Mouse (Mus musculus) cerebellum, adult 2 months (tissue): ENCODE measurements around the gene Slco2b1. TPM values are rescaled to one million over a fixed set of nuclear protein-coding genes. Genes with fewer than 3 reads are reported as not detected.
A peak's percentile ranks its signal among the peaks of the same experiment; 100 is the strongest.

ENCODE experiments used
- DNase-seq, 2 experiments: peaks; one replicate each; pipeline ENCODE4 v3.0.0; 2021
- H3K27ac ChIP-seq: fragments of 200-500 bp; 2 replicates; pipeline ENCODE4 v1.5.1; 2012; ENCODE audit warnings: low read length, control low read depth, inconsistent platforms; ENCODE audit not compliant: insufficient read depth
- H3K27me3 ChIP-seq: fragments of 200-500 bp; 2 replicates; pipeline ENCODE4 v1.6.1; 2012; ENCODE audit warnings: inconsistent platforms, mild to moderate bottlenecking, low read length, moderate library complexity; ENCODE audit not compliant: control insufficient read depth, insufficient read depth
- H3K4me1 ChIP-seq: fragments of 200-500 bp; 2 replicates; pipeline ENCODE4 v1.6.1; 2011; ENCODE audit warnings: low read length; ENCODE audit not compliant: control insufficient read depth, insufficient read depth
- H3K4me3 ChIP-seq: fragments of 200-500 bp; replicated peaks from 2 replicates; pipeline ENCODE3; 2011; ENCODE audit warnings: mild to moderate bottlenecking, low read depth, low read length, control low read depth; ENCODE audit not compliant: insufficient read depth
- CTCF ChIP-seq: fragments of 200-500 bp; IDR thresholded peaks from 2 replicates; pipeline ENCODE4 v1.5.1; 2011; ENCODE audit warnings: low read depth, mild to moderate bottlenecking, control low read depth, low read length, moderate library complexity, borderline replicate concordance; ENCODE audit not compliant: insufficient read depth
- POLR2A ChIP-seq: fragments of 200-500 bp; IDR thresholded peaks from 2 replicates; pipeline ENCODE4 v1.6.1; 2011; ENCODE audit warnings: low read length, control low read depth, borderline replicate concordance; ENCODE audit not compliant: insufficient read depth
- WGBS: fragments of 180-500 bp; shearing (Covaris S2); methylation state at CpG from one replicate; pipeline ENCODE4 v1.1.7; 2018; 5-methylcytosine and 5-hydroxymethylcytosine counted together
- polyA plus RNA-seq: library from polyadenylated mRNA; depleted of rRNA; stranded (reverse); fragments of >200 nt; gene quantifications from 2 replicates; pipeline ENCODE4 v1.2.3, GENCODE M21; 2012

Gene Slco2b1
- polyA plus RNA-seq, 1 experiment = 9.4 TPM

GRCm38 (mm10) chr7:99670915-99671314 lies 40.2 kb downstream of the Slco2b1 start:
- Histone ChIP-seq H3K27ac (no peak overlapping the region), H3K4me1 (peaks cover 15% of the 10 kb centered on the region), H3K27me3 (no peaks in the 10 kb centered on the region), H3K4me3 (no peak overlapping the region)
- TF ChIP-seq POLR2A (no peak), CTCF (no peak)
- WGBS = 78% methylated on average over 4 of the region's 4 CpGs
- no peak for DNase-seq

- no peak overlapping the region for H3K27ac ChIP-seq
- 76% methylated on average over 4 of the region's 4 CpGs for WGBS
- H3K4me3 ChIP-seq = no peak overlapping the region
- peaks cover 36% of the 10 kb centered on the region for H3K4me1 ChIP-seq
- TF ChIP-seq POLR2A = no peak
- no peak for TF ChIP-seq CTCF
- DNase-seq = peak; percentile 50 to 62
- H3K27me3 ChIP-seq = no peaks in the 10 kb centered on the region
Measured at GRCm38 (mm10) chr7:99668802-99669201, 42.3 kb downstream of the Slco2b1 start.

- Histone ChIP-seq H3K27me3 (no peaks in the 10 kb centered on the region), H3K4me1 (peaks cover 40% of the 10 kb centered on the region), H3K27ac (no peak overlapping the region), H3K4me3 (no peak overlapping the region)
- no peak for TF ChIP-seq CTCF
- TF ChIP-seq POLR2A = no peak
- no peak for DNase-seq
- 92% methylated on average over 16 of the region's 16 CpGs for WGBS
Measured at GRCm38 (mm10) chr7:99667096-99667495, 44.0 kb downstream of the Slco2b1 start.

GRCm38 (mm10) chr7:99665731-99666452 lies 45.2 kb downstream of the Slco2b1 start:
- WGBS = 77% methylated on average over 10 of the region's 10 CpGs
- no peaks in the 10 kb centered on the region for H3K27me3 ChIP-seq
- no peak overlapping the region for H3K4me3 ChIP-seq
- DNase-seq = no peak
- H3K27ac ChIP-seq = no peak overlapping the region
- no peak for TF ChIP-seq POLR2A
- TF ChIP-seq CTCF = no peak
- H3K4me1 ChIP-seq = peaks cover 40% of the 10 kb centered on the region

GRCm38 (mm10) chr7:99664571-99665485 lies 46.3 kb downstream of the Slco2b1 start:
- no peak for TF ChIP-seq POLR2A
- TF ChIP-seq CTCF = no peak
- Histone ChIP-seq H3K4me3 (no peak overlapping the region), H3K27me3 (no peaks in the 10 kb centered on the region), H3K4me1 (peaks cover 40% of the 10 kb centered on the region), H3K27ac (peak overlapping the region; percentile 73)
- WGBS = 20% methylated on average over 11 of the region's 11 CpGs
- DNase-seq = peak; percentile 85 to 88

- no peak for DNase-seq
- H3K27me3 ChIP-seq = no peaks in the 10 kb centered on the region
- no peak overlapping the region for H3K4me3 ChIP-seq
- peaks cover 35% of the 10 kb centered on the region for H3K4me1 ChIP-seq
- 95% methylated on average over 9 of the region's 9 CpGs for WGBS
- TF ChIP-seq CTCF (no peak), POLR2A (no peak)
- H3K27ac ChIP-seq = 0 out of 2 replicates have a peak overlapping the region, but pooled peaks have one; percentile 73
Measured at GRCm38 (mm10) chr7:99663507-99664220, 47.5 kb downstream of the Slco2b1 start.

GRCm38 (mm10) chr7:99662311-99662710 lies 48.8 kb downstream of the Slco2b1 start:
- DNase-seq = no peak
- Histone ChIP-seq H3K27me3 (no peaks in the 10 kb centered on the region), H3K27ac (no peak overlapping the region), H3K4me1 (peaks cover 35% of the 10 kb centered on the region), H3K4me3 (no peak overlapping the region)
- TF ChIP-seq CTCF (no peak), POLR2A (no peak)
- WGBS = 92% methylated on average over 2 of the region's 2 CpGs
